Mouse (Mus musculus): ENCODE data around the gene Cux2. TPM values are rescaled to one million over a fixed set of nuclear protein-coding genes. Genes with fewer than 3 reads are reported as not detected.

Cux2 gene
- polyA plus RNA-seq, 1 experiment from 2014 or later, result 4.9 TPM

DNA sequence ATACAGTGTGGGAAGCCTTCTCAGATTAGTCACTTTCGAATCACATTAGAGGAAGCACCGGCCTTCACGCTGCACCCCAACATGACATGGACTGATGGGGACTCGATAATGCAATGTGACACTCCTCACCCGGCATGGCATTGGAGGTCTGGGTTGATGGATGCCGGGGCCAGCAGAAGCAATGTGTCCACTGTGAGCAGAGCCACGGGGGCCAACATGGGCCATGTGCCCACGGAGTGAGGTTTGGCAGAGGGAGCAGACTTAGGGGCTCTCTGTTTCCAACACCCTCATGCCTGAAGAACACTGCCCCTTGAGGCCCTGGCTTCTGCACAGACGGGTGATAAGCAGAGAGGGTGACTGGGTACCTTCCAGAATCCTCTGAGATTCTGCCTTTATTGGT is 91.4 kb downstream of the Cux2 start:
- H3K9me3 ChIP-seq (ENCODE audit: control insufficient read depth, low read length), result no peaks in the 10 kb centered on the region
- no peaks in the 10 kb centered on the region for H3K36me3 ChIP-seq (ENCODE audit: control insufficient read depth, insufficient read depth, low read length)
- H3K4me1 ChIP-seq (replicated peaks; ENCODE audit: control insufficient read depth, insufficient read depth, low read length), result peaks cover 3% of the 10 kb centered on the region; the same call in 1 of the 2 replicates
- no peak overlapping the region for H3K27ac ChIP-seq (ENCODE audit: low read depth, low read length)
- no peaks in the 10 kb centered on the region; the same call in 1 of the 2 replicates for H3K27me3 ChIP-seq (replicated peaks; ENCODE audit: control insufficient read depth, insufficient read depth, low read length)
- WGBS, result 74% methylated on average over 9 of the region's 9 CpGs
- DNase-seq (ENCODE audit: low spot score), result no peak
- H3K9ac ChIP-seq (ENCODE audit: low read depth, low read length), result no peak overlapping the region
- no peak for ATAC-seq (replicated peaks; ENCODE audit: low FRiP score)
- no peak overlapping the region for H3K4me2 ChIP-seq
- H3K4me3 ChIP-seq (ENCODE audit: low read depth, low read length), result no peak overlapping the region

DNA sequence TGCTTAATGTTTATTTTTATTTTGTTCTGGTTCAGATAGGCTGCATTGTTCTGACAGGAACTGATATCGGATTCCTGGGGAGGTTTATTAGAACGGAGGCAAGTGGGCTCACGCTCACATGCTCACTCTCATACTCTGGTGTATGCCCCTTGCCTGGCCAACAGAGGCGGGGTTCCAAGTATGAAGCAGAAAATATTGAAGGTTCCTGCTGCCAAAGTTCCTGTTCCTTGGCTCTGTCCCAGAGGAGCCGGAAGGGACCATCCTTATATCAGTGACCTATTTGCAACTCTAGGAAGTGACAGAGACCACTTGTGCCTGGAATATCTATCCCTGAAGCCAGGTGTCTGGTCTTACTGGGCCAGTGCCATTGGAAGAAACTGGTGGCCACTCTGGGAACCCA is 94.1 kb downstream of the Cux2 start:
- H3K9ac ChIP-seq (ENCODE audit: low read depth, low read length), result no peak overlapping the region
- no peak overlapping the region for H3K4me2 ChIP-seq
- 75% methylated on average over 5 of the region's 5 CpGs for WGBS
- H3K36me3 ChIP-seq (ENCODE audit: control insufficient read depth, insufficient read depth, low read length), result no peaks in the 10 kb centered on the region
- H3K4me1 ChIP-seq (replicated peaks; ENCODE audit: control insufficient read depth, insufficient read depth, low read length), result peaks cover 3% of the 10 kb centered on the region; the same call in 1 of the 2 replicates
- H3K4me3 ChIP-seq (ENCODE audit: low read depth, low read length), result no peak overlapping the region
- ATAC-seq (replicated peaks; ENCODE audit: low FRiP score) (no peak), DNase-seq (ENCODE audit: low spot score) (no peak)
- no peaks in the 10 kb centered on the region for H3K9me3 ChIP-seq (ENCODE audit: control insufficient read depth, low read length)
- H3K27me3 ChIP-seq (replicated peaks; ENCODE audit: control insufficient read depth, insufficient read depth, low read length), result no peaks in the 10 kb centered on the region; the same call in 1 of the 2 replicates
- no peak overlapping the region for H3K27ac ChIP-seq (ENCODE audit: low read depth, low read length)

DNA sequence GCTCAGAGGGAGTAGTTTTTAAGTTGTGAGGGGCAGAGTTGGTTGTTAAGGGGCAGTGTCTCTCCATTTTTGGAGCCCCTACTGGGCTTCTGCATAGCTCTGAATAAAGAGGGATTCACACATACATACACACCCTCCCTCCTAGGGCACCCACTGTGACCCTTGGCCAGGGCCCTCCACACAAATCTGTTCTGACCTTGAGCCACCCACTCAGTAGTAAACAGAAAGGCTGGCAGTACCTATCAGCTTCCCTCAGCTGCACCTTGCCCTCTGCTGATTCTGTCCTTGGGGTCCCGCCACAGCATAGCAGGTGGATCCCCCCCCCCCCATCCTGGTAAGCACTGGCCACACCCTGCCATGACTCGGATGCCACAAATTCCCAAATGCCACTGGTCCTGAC is 99.7 kb downstream of the Cux2 start:
- 44% methylated on average over 2 of the region's 2 CpGs for WGBS
- Histone ChIP-seq H3K9me3 (ENCODE audit: control insufficient read depth, low read length) (no peaks in the 10 kb centered on the region), H3K4me3 (ENCODE audit: low read depth, low read length) (no peak overlapping the region), H3K27me3 (replicated peaks; ENCODE audit: control insufficient read depth, insufficient read depth, low read length) (peaks cover 27% of the 10 kb centered on the region), H3K4me1 (replicated peaks; ENCODE audit: control insufficient read depth, insufficient read depth, low read length) (peaks cover 22% of the 10 kb centered on the region), H3K27ac (ENCODE audit: low read depth, low read length) (peak overlapping the region; percentile 32; the same call in 1 of the 2 replicates), H3K4me2 (no peak overlapping the region), H3K36me3 (ENCODE audit: control insufficient read depth, insufficient read depth, low read length) (no peaks in the 10 kb centered on the region), H3K9ac (ENCODE audit: low read depth, low read length) (no peak overlapping the region)
- ATAC-seq (replicated peaks; ENCODE audit: low FRiP score), result no peak
- no peak for DNase-seq (ENCODE audit: low spot score)

GRCm38 (mm10) chr5:121949050-121949443 is 100.9 kb downstream of the Cux2 start:
- Histone ChIP-seq H3K36me3 (ENCODE audit: control insufficient read depth, insufficient read depth, low read length) (no peaks in the 10 kb centered on the region), H3K4me3 (ENCODE audit: low read depth, low read length) (peak overlapping the region; percentile 28), H3K27ac (ENCODE audit: low read depth, low read length) (peak overlapping the region; percentile 62), H3K4me2 (peak overlapping the region; percentile 59), H3K4me1 (replicated peaks; ENCODE audit: control insufficient read depth, insufficient read depth, low read length) (peaks cover 22% of the 10 kb centered on the region), H3K9me3 (ENCODE audit: control insufficient read depth, low read length) (no peaks in the 10 kb centered on the region), H3K9ac (ENCODE audit: low read depth, low read length) (no peak overlapping the region), H3K27me3 (replicated peaks; ENCODE audit: control insufficient read depth, insufficient read depth, low read length) (peaks cover 27% of the 10 kb centered on the region)
- no peak for DNase-seq (ENCODE audit: low spot score)
- 40% methylated on average over 8 of the region's 8 CpGs for WGBS
- no peak for ATAC-seq (replicated peaks; ENCODE audit: low FRiP score)

GRCm38 (mm10) chr5:121948302-121949049 is 101.4 kb downstream of the Cux2 start:
- H3K4me3 ChIP-seq (ENCODE audit: low read depth, low read length), result peak overlapping the region; percentile 28
- DNase-seq (ENCODE audit: low spot score), result peak; percentile 54
- no peak for ATAC-seq (replicated peaks; ENCODE audit: low FRiP score)
- peaks cover 22% of the 10 kb centered on the region for H3K4me1 ChIP-seq (replicated peaks; ENCODE audit: control insufficient read depth, insufficient read depth, low read length)
- peaks cover 27% of the 10 kb centered on the region for H3K27me3 ChIP-seq (replicated peaks; ENCODE audit: control insufficient read depth, insufficient read depth, low read length)
- no peak overlapping the region for H3K9ac ChIP-seq (ENCODE audit: low read depth, low read length)
- H3K27ac ChIP-seq (ENCODE audit: low read depth, low read length), result peak overlapping the region; percentile 62; the same call in 1 of the 2 replicates
- H3K36me3 ChIP-seq (ENCODE audit: control insufficient read depth, insufficient read depth, low read length), result no peaks in the 10 kb centered on the region
- no peaks in the 10 kb centered on the region for H3K9me3 ChIP-seq (ENCODE audit: control insufficient read depth, low read length)
- H3K4me2 ChIP-seq, result peak overlapping the region; percentile 59
- WGBS, result 9% methylated on average over 44 of the region's 44 CpGs

- no peaks in the 10 kb centered on the region for H3K36me3 ChIP-seq (ENCODE audit: control insufficient read depth, insufficient read depth, low read length)
- H3K27me3 ChIP-seq (replicated peaks; ENCODE audit: control insufficient read depth, insufficient read depth, low read length), result peaks cover 27% of the 10 kb centered on the region
- H3K4me1 ChIP-seq (replicated peaks; ENCODE audit: control insufficient read depth, insufficient read depth, low read length), result peaks cover 22% of the 10 kb centered on the region
- no peak overlapping the region for H3K4me3 ChIP-seq (ENCODE audit: low read depth, low read length)
- no peaks in the 10 kb centered on the region for H3K9me3 ChIP-seq (ENCODE audit: control insufficient read depth, low read length)
- DNase-seq (ENCODE audit: low spot score), result no peak
- ATAC-seq (replicated peaks; ENCODE audit: low FRiP score), result no peak
- H3K9ac ChIP-seq (ENCODE audit: low read depth, low read length), result no peak overlapping the region
- no peak overlapping the region for H3K27ac ChIP-seq (ENCODE audit: low read depth, low read length)
- WGBS, result 68% methylated on average over 7 of the region's 7 CpGs
- no peak overlapping the region for H3K4me2 ChIP-seq
Observed at GRCm38 (mm10) chr5:121946657-121947245, 103.2 kb downstream of the Cux2 start.

- no peaks in the 10 kb centered on the region for H3K9me3 ChIP-seq (ENCODE audit: control insufficient read depth, low read length)
- peak; percentile 55 for DNase-seq (ENCODE audit: low spot score)
- WGBS, result 43% methylated on average over 6 of the region's 6 CpGs
- H3K4me1 ChIP-seq (replicated peaks; ENCODE audit: control insufficient read depth, insufficient read depth, low read length), result peaks cover 22% of the 10 kb centered on the region
- no peak overlapping the region for H3K27ac ChIP-seq (ENCODE audit: low read depth, low read length)
- no peak overlapping the region for H3K9ac ChIP-seq (ENCODE audit: low read depth, low read length)
- H3K4me3 ChIP-seq (ENCODE audit: low read depth, low read length), result no peak overlapping the region
- H3K4me2 ChIP-seq, result no peak overlapping the region
- no peaks in the 10 kb centered on the region for H3K36me3 ChIP-seq (ENCODE audit: control insufficient read depth, insufficient read depth, low read length)
- no peak for ATAC-seq (replicated peaks; ENCODE audit: low FRiP score)
- H3K27me3 ChIP-seq (replicated peaks; ENCODE audit: control insufficient read depth, insufficient read depth, low read length), result peaks cover 27% of the 10 kb centered on the region
Observed at GRCm38 (mm10) chr5:121945819-121946218, 104.1 kb downstream of the Cux2 start.

- H3K9me3 ChIP-seq (ENCODE audit: control insufficient read depth, low read length), result no peaks in the 10 kb centered on the region
- H3K27ac ChIP-seq (ENCODE audit: low read depth, low read length), result no peak overlapping the region
- DNase-seq (ENCODE audit: low spot score) (no peak), ATAC-seq (replicated peaks; ENCODE audit: low FRiP score) (no peak)
- H3K4me2 ChIP-seq, result no peak overlapping the region
- H3K4me1 ChIP-seq (replicated peaks; ENCODE audit: control insufficient read depth, insufficient read depth, low read length), result peaks cover 13% of the 10 kb centered on the region
- H3K4me3 ChIP-seq (ENCODE audit: low read depth, low read length), result no peak overlapping the region
- peaks cover 21% of the 10 kb centered on the region for H3K27me3 ChIP-seq (replicated peaks; ENCODE audit: control insufficient read depth, insufficient read depth, low read length)
- H3K36me3 ChIP-seq (ENCODE audit: control insufficient read depth, insufficient read depth, low read length), result no peaks in the 10 kb centered on the region
- WGBS, result 83% methylated on average over 16 of the region's 16 CpGs
- H3K9ac ChIP-seq (ENCODE audit: low read depth, low read length), result no peak overlapping the region
Observed at GRCm38 (mm10) chr5:121944021-121944790, 105.7 kb downstream of the Cux2 start.
